Mouse (Mus musculus) mouse embryonic stem cell (cell line): ENCODE data around the gene Rars2.

ENCODE experiments used
- in situ Hi-C, 2 experiments: fragments of 300-500 bp; cut with MboI; formaldehyde crosslinking; loops; 1 replicate in 1 of 2; 3 replicates in 1 of 2; pipeline ENCODE4 v1.14.3; 2019 to 2020; ENCODE audit warnings: low sequenced_read_pairs in 2 of 2, low pct_unique_long_range_greater_than_20kb in 1 of 2, mixed read lengths in 1 of 2; ENCODE audit not compliant: unreplicated experiment in 1 of 2

Gene Rars2

DNA sequence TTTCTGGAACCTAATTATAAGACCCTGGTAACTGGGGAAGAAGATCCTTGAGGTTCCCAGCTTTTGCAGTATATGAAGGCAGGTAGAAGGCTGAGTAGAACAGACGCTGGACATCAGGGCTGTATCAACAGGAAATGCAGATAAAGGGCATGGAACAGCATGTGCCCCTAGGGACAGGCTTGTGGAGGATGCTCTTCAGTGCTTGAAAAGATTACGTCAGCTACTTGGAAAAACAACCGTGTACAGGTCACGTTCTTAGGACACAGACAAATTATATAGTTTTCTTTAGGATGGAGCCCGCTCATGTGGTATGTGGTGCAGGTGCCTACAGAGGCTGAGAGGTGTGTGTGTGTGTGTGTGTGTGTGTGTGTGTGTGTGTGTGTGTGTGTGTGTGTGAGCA is 21.3 kb downstream of the Rars2 start:
- in situ Hi-C loops, result no loop called here

DNA sequence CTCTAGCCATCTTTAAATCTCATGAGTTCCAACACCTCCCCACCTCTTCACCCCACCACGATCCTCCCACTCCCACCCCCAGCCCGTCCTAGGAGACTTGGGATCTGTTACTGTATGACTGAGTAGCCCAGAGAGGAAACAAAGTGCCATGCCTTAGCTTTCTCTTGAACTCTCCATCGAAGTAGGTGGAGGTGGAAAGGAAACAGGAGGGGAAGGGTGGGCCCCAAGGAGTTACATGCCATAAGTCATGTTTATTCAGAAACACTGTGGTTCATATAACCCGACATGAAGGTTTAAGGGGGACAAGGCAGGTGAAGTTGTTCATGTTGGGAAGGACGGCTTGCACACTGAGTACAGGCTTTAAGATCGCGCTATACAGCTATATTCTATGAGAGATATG is 22.6 kb downstream of the Rars2 start:
- in situ Hi-C loops, result no loop called here

DNA sequence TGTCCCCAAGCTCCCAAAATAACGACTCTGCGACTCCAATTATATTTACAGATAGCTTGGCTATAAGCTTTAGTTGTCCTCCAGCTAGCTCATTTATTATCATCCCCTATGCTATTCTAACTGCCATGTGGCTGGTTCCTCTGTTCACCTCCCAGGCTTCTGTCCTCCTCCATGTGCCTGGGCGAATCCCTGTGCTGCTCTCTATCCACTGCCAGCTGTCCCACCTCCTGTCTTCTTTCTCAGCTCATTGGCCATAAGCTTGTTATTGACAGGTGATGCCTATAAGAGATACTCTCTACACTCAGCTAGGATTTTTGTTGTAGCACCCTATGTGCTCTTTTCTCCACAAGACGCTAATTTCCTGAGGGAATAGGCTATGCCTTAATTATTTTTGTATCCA is 23.1 kb downstream of the Rars2 start:
- in situ Hi-C loops, result no loop called here

GRCm38 (mm10) chr4:34639745-34640364 is 25.1 kb downstream of the Rars2 start:
- in situ Hi-C loops, result no loop called here

- in situ Hi-C loops, result no loop called here
Measured at GRCm38 (mm10) chr4:34640731-34641130, 26.0 kb downstream of the Rars2 start.

DNA sequence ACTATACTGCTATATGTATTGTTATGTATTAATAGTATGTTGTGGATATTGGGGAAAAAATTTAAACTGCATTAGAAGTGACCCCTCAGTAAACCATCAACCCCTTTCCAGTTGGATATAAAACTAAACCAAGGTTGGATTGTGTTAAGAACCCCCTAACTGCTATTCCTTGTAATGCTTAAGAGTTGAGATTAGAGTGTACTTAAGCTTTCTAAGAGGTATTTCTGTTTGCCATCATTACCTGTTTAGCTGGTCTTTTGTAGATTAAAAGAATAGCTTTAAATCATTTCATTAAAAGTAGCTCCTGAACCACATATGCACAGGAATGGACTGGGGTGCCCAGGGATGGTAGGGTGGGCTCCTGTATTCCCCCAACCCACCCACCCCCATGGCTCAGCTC is 30.0 kb downstream of the Rars2 start:
- in situ Hi-C loops, result no loop called here

DNA sequence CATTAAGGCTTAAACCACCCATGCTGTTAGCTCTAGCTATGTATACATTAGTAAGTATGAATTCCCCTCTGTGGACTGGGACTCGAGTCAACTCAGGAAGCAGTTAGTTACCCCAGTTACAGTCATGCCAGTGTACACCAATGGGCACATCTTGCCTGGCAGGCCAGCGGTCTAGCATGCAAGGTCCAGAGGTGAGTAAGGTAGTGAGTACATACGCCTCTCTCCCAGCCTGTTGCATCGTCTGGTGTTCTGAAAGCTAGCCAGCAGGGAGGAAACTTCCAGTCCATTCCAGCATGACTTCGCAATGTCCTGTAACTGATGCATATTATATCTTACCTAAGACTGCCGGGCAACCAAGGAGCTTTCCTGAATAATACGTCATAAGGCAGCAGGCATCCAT is 38.4 kb downstream of the Rars2 start:
- in situ Hi-C loops, result no loop called here

- in situ Hi-C loops, result no loop called here
Measured at GRCm38 (mm10) chr4:34656101-34656500, 41.3 kb downstream of the Rars2 start.

- in situ Hi-C loops, result no loop called here
Measured at GRCm38 (mm10) chr4:34659012-34659411, 44.3 kb downstream of the Rars2 start.

- in situ Hi-C loops, result no loop called here
Measured at GRCm38 (mm10) chr4:34661514-34661913, 46.8 kb downstream of the Rars2 start.

- in situ Hi-C loops, result no loop called here
Measured at GRCm38 (mm10) chr4:34661927-34662326, 47.2 kb downstream of the Rars2 start.

DNA sequence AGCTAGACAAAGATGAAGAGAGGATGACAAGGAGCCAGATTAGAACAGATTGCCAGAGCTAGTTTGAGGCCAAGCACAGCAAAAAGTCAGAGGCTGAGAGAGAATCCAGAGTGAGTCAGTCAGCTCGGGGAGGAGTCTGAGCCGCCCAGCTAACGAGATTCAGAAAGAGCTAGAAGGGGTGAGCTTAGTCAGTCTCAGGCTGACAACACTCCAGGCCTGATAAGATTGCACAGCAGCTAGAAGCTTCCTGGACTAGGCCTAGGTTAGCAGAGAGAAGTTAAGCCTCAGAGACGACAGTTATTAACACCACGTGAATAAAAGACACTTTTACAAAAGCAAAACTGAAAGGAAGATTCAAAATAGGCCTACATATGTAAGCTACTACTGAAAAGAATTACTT is 53.2 kb downstream of the Rars2 start:
- in situ Hi-C loops, result no loop called here

DNA sequence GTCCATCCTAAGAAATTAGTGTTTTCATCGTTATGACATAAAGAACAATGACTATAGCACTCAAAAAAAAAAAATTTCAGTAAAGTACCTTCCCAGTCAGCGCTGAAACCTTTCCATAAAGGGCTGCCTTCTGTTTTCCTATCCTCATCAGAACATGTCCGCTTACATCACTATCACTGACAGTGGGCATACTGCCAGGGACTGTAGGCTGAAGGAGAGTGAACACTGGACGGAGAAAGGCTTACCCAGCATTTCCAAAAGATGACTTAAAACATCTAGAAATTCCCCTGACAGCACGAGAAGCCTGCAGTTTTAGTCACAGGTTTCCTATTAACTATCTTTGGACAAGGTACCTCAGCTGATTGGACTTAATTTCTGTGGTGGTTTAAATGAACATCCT is 59.0 kb downstream of the Rars2 start:
- in situ Hi-C loops, result no loop called here

- in situ Hi-C loops, result no loop called here
Measured at GRCm38 (mm10) chr4:34680530-34680929, 65.8 kb downstream of the Rars2 start.

DNA sequence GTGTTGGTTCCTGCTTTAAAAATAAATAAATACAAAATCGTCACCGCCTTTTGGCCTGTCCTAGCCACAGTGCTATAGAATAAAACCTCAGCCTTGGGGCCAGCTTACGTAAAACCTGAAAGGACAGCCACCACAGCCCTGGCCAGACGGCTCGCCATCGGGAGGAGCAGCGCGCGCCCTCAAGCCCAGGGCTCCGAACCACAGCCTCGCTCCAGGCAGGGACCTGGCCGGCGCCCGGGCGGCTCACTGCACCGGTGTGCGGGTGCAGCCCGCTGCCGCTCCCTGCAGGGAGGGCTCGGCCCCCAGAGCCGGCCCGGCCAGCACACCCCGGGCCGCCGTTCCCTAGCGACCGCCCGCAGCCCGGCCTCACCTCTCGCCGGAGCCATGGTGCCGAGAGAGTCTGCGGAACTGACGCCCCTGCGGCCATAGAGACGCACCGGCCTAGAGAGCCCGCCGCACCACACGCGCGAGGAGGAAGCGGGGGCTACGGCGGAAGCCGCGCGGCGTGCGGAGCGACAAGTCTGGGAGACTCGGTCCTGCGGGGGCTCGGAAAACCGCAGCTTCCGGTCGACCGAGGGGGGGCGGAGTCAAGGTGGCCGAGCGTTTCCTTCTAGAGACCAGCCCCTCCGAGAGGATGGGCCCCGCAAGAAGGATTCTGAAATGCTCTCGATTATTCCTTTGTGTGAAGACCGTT is 72.3 kb downstream of the Rars2 start, which contains the start of gene Slc35a1:
Slc35a1 (minus strand) TSS at position 565 of the 694 bp plus-strand sequence.
- in situ Hi-C loops, result no loop called here

- in situ Hi-C loops, result no loop called here
Measured at GRCm38 (mm10) chr4:34688021-34688420, 73.3 kb downstream of the Rars2 start.

DNA sequence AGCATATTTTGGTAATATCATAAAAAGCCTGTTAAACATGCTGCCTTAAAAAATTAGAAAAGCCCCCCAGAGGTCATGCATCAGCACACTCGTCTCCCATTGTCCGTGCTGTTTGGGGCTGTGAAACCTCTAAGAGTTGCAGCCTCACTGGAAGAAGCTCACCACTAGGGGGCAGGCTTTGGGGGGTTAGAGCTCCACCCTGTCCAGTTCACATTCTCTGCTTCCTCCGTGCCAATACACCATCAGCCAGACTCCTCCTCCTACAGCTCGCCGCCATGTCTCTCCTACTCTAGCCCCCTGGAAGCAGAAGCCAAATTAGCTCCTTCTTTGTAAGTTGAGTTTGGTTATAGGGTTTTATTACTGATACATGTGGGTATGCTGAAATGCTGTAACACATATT is 86.8 kb downstream of the Rars2 start:
- in situ Hi-C loops, result loop anchor here (10.0 to 25.0 kb wide), 2 partner anchors 211 to 213 kb away; no protein-coding TSS in a partner anchor

DNA sequence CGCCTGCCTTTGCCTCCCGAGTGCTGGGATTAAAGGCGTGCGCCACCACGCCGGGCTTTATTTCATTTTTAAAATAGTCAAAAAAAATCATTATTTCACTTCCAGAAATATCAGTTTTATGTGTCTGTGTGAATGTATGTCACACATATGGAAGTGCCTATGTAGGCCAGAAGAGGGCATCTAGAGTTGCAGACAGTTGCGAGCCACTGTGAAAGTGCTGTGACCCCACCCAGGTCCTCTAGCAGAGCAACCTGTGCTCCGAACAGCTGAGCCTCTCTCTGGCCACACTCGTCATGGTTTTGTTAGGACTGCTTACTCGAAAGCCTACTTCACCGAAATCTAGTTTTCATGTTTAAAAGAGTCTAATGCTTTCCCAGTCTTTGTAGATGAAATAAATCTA is 87.5 kb downstream of the Rars2 start:
- in situ Hi-C loops, result loop anchor here (10.0 to 25.0 kb wide), 2 partner anchors 210 to 213 kb away; no protein-coding TSS in a partner anchor

DNA sequence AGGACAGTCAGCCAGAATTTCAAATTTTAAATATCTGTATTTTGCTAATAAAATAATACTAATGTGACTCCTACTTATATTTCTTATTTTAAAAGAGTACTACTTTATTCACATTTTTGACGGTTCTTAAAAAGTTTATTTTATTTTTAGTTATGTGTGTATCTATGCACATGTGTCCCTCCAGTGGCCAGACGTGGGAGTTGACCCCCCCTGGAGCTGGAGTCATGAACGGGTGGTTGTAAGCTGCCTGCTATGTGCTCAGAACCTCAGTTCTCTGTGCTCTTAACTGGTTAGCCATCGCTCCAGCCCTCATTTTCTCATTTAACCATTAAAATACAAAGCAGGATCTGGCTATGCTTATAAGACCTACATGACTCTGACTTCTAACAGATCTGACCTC is 88.3 kb downstream of the Rars2 start:
- in situ Hi-C loops, result loop anchor here (10.0 to 25.0 kb wide), 2 partner anchors 209 to 212 kb away; no protein-coding TSS in a partner anchor

- in situ Hi-C loops, result loop anchor here (10.0 to 25.0 kb wide), 2 partner anchors 205 to 208 kb away; no protein-coding TSS in a partner anchor
Measured at GRCm38 (mm10) chr4:34707248-34707647, 92.5 kb downstream of the Rars2 start.
